Mouse (Mus musculus) CH12.LX (cell line): ENCODE data around the gene Kri1. TPM values are rescaled to one million over a fixed set of nuclear protein-coding genes. Genes with fewer than 3 reads are reported as not detected.

ENCODE experiments used
- DNase-seq: peaks from one replicate; pipeline ENCODE4 v3.0.0-alpha.2; 2013; ENCODE audit errors: extremely low read depth
- H3K27ac ChIP-seq: 2 replicates; pipeline ENCODE4 v1.5.1; 2012; ENCODE audit warnings: low read depth, mild to moderate bottlenecking, control low read depth, moderate library complexity; ENCODE audit not compliant: insufficient read depth
- H3K27me3 ChIP-seq: replicated peaks from 2 replicates; pipeline ENCODE3; 2012; ENCODE audit warnings: inconsistent platforms
- H3K36me3 ChIP-seq, 2 experiments: replicated peaks in 1 of 2; 2 replicates each; pipeline versions ENCODE3 to v1.6.1; 2012; ENCODE audit warnings: inconsistent platforms in 1 of 2, low read length in 1 of 2, mild to moderate bottlenecking in 1 of 2, mixed read lengths in 1 of 2, moderate library complexity in 1 of 2; ENCODE audit not compliant: control insufficient read depth in 1 of 2, insufficient read depth in 1 of 2
- H3K4me1 ChIP-seq, 2 experiments: 2 replicates each; pipeline ENCODE4 v1.6.1; 2012; ENCODE audit warnings: inconsistent platforms in 1 of 2, moderate library complexity in 1 of 2; ENCODE audit not compliant: insufficient read depth in 2 of 2, control insufficient read depth in 1 of 2
- H3K4me2 ChIP-seq: 2 replicates; pipeline ENCODE4 v1.6.1; 2012; ENCODE audit warnings: low read depth, mild to moderate bottlenecking, control low read depth; ENCODE audit not compliant: poor library complexity, insufficient read depth, severe bottlenecking
- H3K4me3 ChIP-seq, 3 experiments: fragments of 150-350 bp in 1 of 3; sonication (generic) in 1 of 3; replicated peaks in 1 of 3; 2 replicates each; pipeline versions ENCODE3 to v1.5.1; 2011 to 2012; ENCODE audit warnings: low read depth in 2 of 3, low read length in 2 of 3, mild to moderate bottlenecking in 2 of 3, moderate library complexity in 2 of 3, control low read depth in 1 of 3, improper control_type of control experiment in 1 of 3, inconsistent platforms in 1 of 3, mixed read lengths in 1 of 3; ENCODE audit not compliant: poor library complexity in 1 of 3
- H3K79me2 ChIP-seq: replicated peaks from 2 replicates; pipeline ENCODE4 v1.6.1; 2012; ENCODE audit warnings: mild to moderate bottlenecking, moderate library complexity; ENCODE audit not compliant: control insufficient read depth, poor library complexity, insufficient read depth, severe bottlenecking; ENCODE audit errors: extremely low read depth
- H3K9ac ChIP-seq: 2 replicates; pipeline ENCODE4 v1.6.1; 2012; ENCODE audit warnings: low read depth, mild to moderate bottlenecking, control low read depth, moderate library complexity; ENCODE audit not compliant: insufficient read depth
- H3K9me3 ChIP-seq: replicated peaks from 2 replicates; pipeline ENCODE3; 2012; ENCODE audit warnings: low read length, inconsistent platforms, mixed read lengths
- BHLHE40 ChIP-seq: IDR thresholded peaks from 2 replicates; pipeline ENCODE4 v1.6.1; 2011; ENCODE audit warnings: mild to moderate bottlenecking, low read depth, low read length, improper control_type of control experiment
- CHD1 ChIP-seq: IDR thresholded peaks from 2 replicates; pipeline ENCODE4 v1.6.1; 2012; ENCODE audit warnings: low read depth, low read length, improper control_type of control experiment, inconsistent platforms
- CHD2 ChIP-seq: IDR thresholded peaks from 2 replicates; pipeline ENCODE4 v1.6.1; 2011; ENCODE audit warnings: low read length, improper control_type of control experiment
- CTCF ChIP-seq, 2 experiments: IDR thresholded peaks in 1 of 2; conservative IDR thresholded peaks in 1 of 2; 2 replicates each; pipeline ENCODE4 v1.5.1; 2011 to 2012; ENCODE audit warnings: low read depth in 2 of 2, low read length in 2 of 2, improper control_type of control experiment in 1 of 2, inconsistent platforms in 1 of 2, mild to moderate bottlenecking in 1 of 2, moderate library complexity in 1 of 2
- E2F4 ChIP-seq: IDR thresholded peaks from 2 replicates; pipeline ENCODE4 v1.6.1; 2011; ENCODE audit warnings: low read depth, low read length, improper control_type of control experiment; ENCODE audit not compliant: insufficient replicate concordance
- ELF1 ChIP-seq: IDR thresholded peaks from 2 replicates; pipeline ENCODE4 v1.6.1; 2014; ENCODE audit warnings: low read depth, mild to moderate bottlenecking, inconsistent platforms, low read length, improper control_type of control experiment
- EP300 ChIP-seq: IDR thresholded peaks from 2 replicates; pipeline ENCODE4 v1.6.1; 2011; ENCODE audit warnings: low read length, improper control_type of control experiment
- ETS1 ChIP-seq: conservative IDR thresholded peaks from 2 replicates; pipeline ENCODE4 v1.6.1; 2012; ENCODE audit warnings: low read depth, mild to moderate bottlenecking, inconsistent platforms, low read length, improper control_type of control experiment, moderate library complexity
- HCFC1 ChIP-seq: IDR thresholded peaks from 2 replicates; pipeline ENCODE4 v1.6.1; 2012; ENCODE audit warnings: low read depth, mild to moderate bottlenecking, inconsistent platforms, low read length, improper control_type of control experiment
- IRF4 ChIP-seq: IDR thresholded peaks from 2 replicates; pipeline ENCODE4 v1.6.1; 2014; ENCODE audit warnings: low read depth, mild to moderate bottlenecking, inconsistent platforms, low read length, improper control_type of control experiment
- JUN ChIP-seq: IDR thresholded peaks from 2 replicates; pipeline ENCODE4 v1.6.1; 2011; ENCODE audit warnings: low read depth, mild to moderate bottlenecking, low read length, improper control_type of control experiment, moderate library complexity; ENCODE audit not compliant: insufficient read depth
- JUND ChIP-seq: conservative IDR thresholded peaks from 2 replicates; pipeline ENCODE4 v1.6.1; 2011; ENCODE audit warnings: low read depth, low read length, improper control_type of control experiment
- KAT2A ChIP-seq: IDR thresholded peaks from 2 replicates; pipeline ENCODE4 v1.6.1; 2012; ENCODE audit warnings: low read length, improper control_type of control experiment, inconsistent platforms; ENCODE audit not compliant: insufficient replicate concordance
- MAFK ChIP-seq: IDR thresholded peaks from 2 replicates; pipeline ENCODE4 v1.6.1; 2011; ENCODE audit warnings: low read length, improper control_type of control experiment; ENCODE audit not compliant: insufficient replicate concordance
- MAX ChIP-seq: IDR thresholded peaks from 2 replicates; pipeline ENCODE4 v1.6.1; 2011; ENCODE audit warnings: low read length, improper control_type of control experiment
- MAZ ChIP-seq: IDR thresholded peaks from 2 replicates; pipeline ENCODE4 v1.6.1; 2012; ENCODE audit warnings: low read depth, mild to moderate bottlenecking, inconsistent platforms, low read length, improper control_type of control experiment, moderate library complexity
- MEF2A ChIP-seq: IDR thresholded peaks from 2 replicates; pipeline ENCODE4 v1.6.1; 2014; ENCODE audit warnings: low read depth, mild to moderate bottlenecking, inconsistent platforms, low read length, improper control_type of control experiment, borderline replicate concordance
- MXI1 ChIP-seq: IDR thresholded peaks from 2 replicates; pipeline ENCODE4 v1.6.1; 2011; ENCODE audit warnings: mild to moderate bottlenecking, low read depth, low read length, improper control_type of control experiment
- MYC ChIP-seq: IDR thresholded peaks from 2 replicates; pipeline ENCODE4 v1.6.1; 2011; ENCODE audit warnings: low read depth, mild to moderate bottlenecking, improper control_type of control experiment, low read length
- NRF1 ChIP-seq: IDR thresholded peaks from 2 replicates; pipeline ENCODE4 v1.6.1; 2014; ENCODE audit warnings: low read depth, mild to moderate bottlenecking, inconsistent platforms, low read length, improper control_type of control experiment, moderate library complexity
- POLR2A ChIP-seq: IDR thresholded peaks from 2 replicates; pipeline ENCODE4 v1.6.1; 2011; ENCODE audit warnings: low read depth, mild to moderate bottlenecking, improper control_type of control experiment, low read length
- POLR2AphosphoS2 ChIP-seq: IDR thresholded peaks from 2 replicates; pipeline ENCODE4 v1.6.1; 2011; ENCODE audit warnings: low read depth, low read length, improper control_type of control experiment
- RAD21 ChIP-seq: IDR thresholded peaks from 2 replicates; pipeline ENCODE4 v1.6.1; 2011; ENCODE audit warnings: low read depth, mild to moderate bottlenecking, low read length, improper control_type of control experiment, moderate library complexity
- SIN3A ChIP-seq: IDR thresholded peaks from 2 replicates; pipeline ENCODE4 v1.6.1; 2012; ENCODE audit warnings: low read length, improper control_type of control experiment, inconsistent platforms
- TBP ChIP-seq: conservative IDR thresholded peaks from 2 replicates; pipeline ENCODE4 v1.6.1; 2011; ENCODE audit warnings: low read depth, low read length, improper control_type of control experiment
- TCF12 ChIP-seq: IDR thresholded peaks from 2 replicates; pipeline ENCODE4 v1.6.1; 2014; ENCODE audit warnings: low read depth, mild to moderate bottlenecking, inconsistent platforms, low read length, improper control_type of control experiment
- USF2 ChIP-seq: conservative IDR thresholded peaks from 2 replicates; pipeline ENCODE4 v1.6.1; 2011; ENCODE audit warnings: low read depth, low read length, improper control_type of control experiment
- ZC3H11A ChIP-seq: IDR thresholded peaks from 2 replicates; pipeline ENCODE4 v1.6.1; 2012; ENCODE audit warnings: low read depth, mild to moderate bottlenecking, inconsistent platforms, low read length, improper control_type of control experiment
- ZKSCAN1 ChIP-seq: IDR thresholded peaks from 2 replicates; pipeline ENCODE4 v1.6.1; 2012; ENCODE audit warnings: low read depth, inconsistent platforms, low read length, improper control_type of control experiment, borderline replicate concordance
- ZMIZ1 ChIP-seq: IDR thresholded peaks from 2 replicates; pipeline ENCODE4 v1.6.1; 2012; ENCODE audit warnings: low read depth, mild to moderate bottlenecking, inconsistent platforms, low read length, improper control_type of control experiment
- dilution Hi-C: fragments of 300-500 bp; cut with MboI; formaldehyde crosslinking; loops from 2 replicates; pipeline ENCODE4 v1.14.3; 2020; ENCODE audit warnings: low sequenced_read_pairs; ENCODE audit not compliant: extremely low pct_unique_long_range_greater_than_20kb, extremely low pct_ligation_motif_present
- in situ Hi-C: fragments of 300-500 bp; cut with MboI; formaldehyde crosslinking; loops from 3 replicates; pipeline ENCODE4 v1.14.3; 2019; ENCODE audit warnings: low sequenced_read_pairs, low pct_ligation_motif_present, low pct_unique_long_range_greater_than_20kb, mixed read lengths
- polyA plus RNA-seq: library from polyadenylated mRNA; unstranded; fragments of >175 nt; gene quantifications from 2 replicates; pipeline ENCODE4 v1.2.1, GENCODE M21; 2012; ENCODE audit warnings: low read depth; ENCODE audit not compliant: insufficient read length
- total RNA-seq, 2 experiments: library from RNA; depleted of rRNA; stranded (reverse); fragments of 300-350 nt in 1 of 2; fragments of >200 nt in 1 of 2; gene quantifications; 2 replicates each; pipeline ENCODE4 v1.2.3; 2012 to 2014

Kri1 gene
- total and polyA plus RNA-seq, 3 experiments: 28.8 to 57.1 (median 55.5) TPM

GRCm38 (mm10) chr9:21265611-21266010 lies 22.2 kb downstream of the Kri1 start:
- Histone ChIP-seq H3K4me1 (peaks cover 0 to 27% of the 10 kb centered on the region in 2 experiments; a peak in 3 of 4 replicates), H3K27ac (no peak overlapping the region), H3K9me3 (no peaks in the 10 kb centered on the region), H3K36me3 (peaks cover 19 to 37% of the 10 kb centered on the region in 2 experiments), H3K4me2 (peak overlapping the region; percentile 90), H3K27me3 (no peaks in the 10 kb centered on the region), H3K9ac (peak overlapping the region; percentile 96), H3K79me2 (peaks cover 6% of the 10 kb centered on the region), H3K4me3 (peak overlapping the region; percentile 77 to 86 (median 86))
- dilution Hi-C loops (no loop called here), in situ Hi-C loops (no loop called here)
- no peak for DNase-seq
- TF ChIP-seq CHD1 (no peak), ETS1 (no peak), ELF1 (no peak), TBP (no peak), POLR2AphosphoS2 (no peak), IRF4 (no peak), USF2 (no peak), MAFK (no peak), ZC3H11A (no peak), MEF2A (no peak), SIN3A (no peak; the same call in none of the 2 replicates), KAT2A (no peak)

GRCm38 (mm10) chr9:21265000-21265561 lies 22.7 kb downstream of the Kri1 start, which contains the start of gene Atg4d:
Gene Atg4d (plus strand): TSS chr9:21265293.
- H3K27ac ChIP-seq: peak within 1 kb of the TSS; percentile 83
- no peaks in the 10 kb centered on the region for H3K27me3 ChIP-seq
- in situ Hi-C loops (no loop called here), dilution Hi-C loops (no loop called here)
- H3K36me3 ChIP-seq: peaks cover 14 to 32% of the 10 kb centered on the region in 2 experiments
- H3K4me1 ChIP-seq: peaks cover 0 to 27% of the 10 kb centered on the region in 2 experiments; a peak in 3 of 4 replicates
- H3K79me2 ChIP-seq: peaks cover 6% of the 10 kb centered on the region
- peak within 1 kb of the TSS; percentile 90 for H3K4me2 ChIP-seq
- no peaks in the 10 kb centered on the region for H3K9me3 ChIP-seq
- DNase-seq: peak; percentile 99
- peak within 1 kb of the TSS; percentile 77 to 86 (median 86) for H3K4me3 ChIP-seq
- H3K9ac ChIP-seq: peak within 1 kb of the TSS; percentile 96
- TF ChIP-seq ZMIZ1: peak; percentile 78; the same call in 1 of the 2 replicates
- TF ChIP-seq JUN: no peak
- no peak for TF ChIP-seq ZC3H11A
- no peak for TF ChIP-seq E2F4
- no peak for TF ChIP-seq JUND
- no peak; the same call in 1 of the 2 replicates for TF ChIP-seq MXI1
- no peak for TF ChIP-seq ZKSCAN1
- no peak for TF ChIP-seq CHD2
- peak; percentile 98 for TF ChIP-seq POLR2A
- no peak for TF ChIP-seq RAD21
- no peak for TF ChIP-seq MEF2A
- no peak for TF ChIP-seq MYC
- no peak for TF ChIP-seq USF2
- 0 out of 2 replicates have a peak, but pooled peaks have one; percentile 66 for TF ChIP-seq KAT2A
- no peak for TF ChIP-seq EP300
- no peak for TF ChIP-seq MAFK
- TF ChIP-seq BHLHE40: no peak
- TF ChIP-seq CTCF (conservative IDR thresholded peaks at IDR 0.05 in 1 of 2, IDR thresholded peaks at IDR 0.05 in 1 of 2; ENCODE audit: low read depth in 2 of 2, low read length in 2 of 2): no peak
- 0 out of 2 replicates have a peak, but pooled peaks have one; percentile 5 for TF ChIP-seq MAX
- TF ChIP-seq MAZ: no peak
- no peak for TF ChIP-seq CHD1
- TF ChIP-seq SIN3A: peak; percentile 82
- peak; percentile 94 for TF ChIP-seq TCF12
- peak; percentile 99 for TF ChIP-seq NRF1
- peak; percentile 55; the same call in 1 of the 2 replicates for TF ChIP-seq HCFC1
- TF ChIP-seq ETS1: no peak; the same call in 1 of the 2 replicates
- TF ChIP-seq ELF1: peak; percentile 74
